Mouse (Mus musculus): ENCODE measurements around the gene Snrpc. TPM values are rescaled to one million over a fixed set of nuclear protein-coding genes. Genes with fewer than 3 reads are reported as not detected.

Gene Snrpc
- 67.1 to 82.7 TPM (median 70.3 TPM) in 4 replicates for total RNA-seq (2023)

DNA sequence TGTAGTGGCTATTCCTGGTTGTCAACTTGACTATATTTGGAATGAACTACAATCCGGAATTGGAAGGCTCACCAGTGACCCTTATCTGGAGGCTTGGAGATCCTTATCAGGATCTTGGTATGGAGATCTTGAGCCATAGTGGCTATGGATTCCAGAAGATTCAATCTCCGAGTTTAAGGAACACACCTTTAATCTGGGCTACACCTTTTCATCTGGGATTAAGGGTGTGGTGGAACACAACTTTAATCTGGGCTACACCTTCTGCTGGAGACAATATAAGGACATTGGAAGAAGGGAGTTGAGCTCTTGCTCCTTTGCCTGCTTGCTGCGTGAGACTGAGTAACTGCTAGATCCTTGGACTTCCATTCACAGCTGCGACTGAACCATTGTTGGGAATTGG lies at the start of gene Snrpc:
TSS of gene Snrpc (plus strand) at position 301 of the 400 bp plus-strand sequence.

GRCm38 (mm10) chr17:27820568-27821406 lies 17.2 kb upstream of the Snrpc start, which contains the start of gene D17Wsu92e:
TSS of gene D17Wsu92e (minus strand) at chr17:27820648.

GRCm38 (mm10) chr17:27856265-27856797 lies 18.4 kb downstream of the Snrpc start, which contains the start of gene Uhrf1bp1:
TSS of gene Uhrf1bp1 (plus strand) at chr17:27856441.

Other genes with a start within 250 kb of the Snrpc start
- gene Nudt3, start 214.7 kb upstream of the Snrpc start, total RNA-seq (2023), result 93.3 to 101 TPM (median 95.0 TPM) in 4 replicates
- not detected in 4 replicates for gene RPS10-NUDT3, start 202.9 kb upstream of the Snrpc start, total RNA-seq (2023)
- gene Rps10, start 201.5 kb upstream of the Snrpc start, total RNA-seq (2023), result 1,944 to 2,167 TPM (median 2,044 TPM) in 4 replicates
- gene Pacsin1, start 182.6 kb upstream of the Snrpc start, total RNA-seq (2023), result 18.2 to 21.7 TPM (median 20.1 TPM) in 4 replicates
- gene Spdef, start 109.2 kb upstream of the Snrpc start, total RNA-seq (2023), result 1.4 TPM in 1 of 4 replicates, not detected in the others
- 72.2 to 81.2 TPM (median 77.5 TPM) in 4 replicates for gene D17Wsu92e, start 17.5 kb upstream of the Snrpc start, total RNA-seq (2023)
- 4.9 to 6.5 TPM (median 5.6 TPM) in 4 replicates for gene Uhrf1bp1, start 18.3 kb downstream of the Snrpc start, total RNA-seq (2023)
- gene Anks1, start 71.2 kb downstream of the Snrpc start, total RNA-seq (2023), result 34.3 to 44.8 TPM (median 37.8 TPM) in 4 replicates
- gene Taf11, start 71.7 kb downstream of the Snrpc start, total RNA-seq (2023), result 34.7 to 54.1 TPM (median 42.4 TPM) in 4 replicates
- gene Tcp11, start 242.5 kb downstream of the Snrpc start, total RNA-seq (2023), result 7.1 to 10.2 TPM (median 8.4 TPM) in 4 replicates